Mouse (Mus musculus) spleen, adult 2 months (tissue): Measurements from ENCODE around the gene Lmtk3. TPM values are rescaled to one million over a fixed set of nuclear protein-coding genes. Genes with fewer than 3 reads are reported as not detected.
A peak's percentile ranks its signal among the peaks of the same experiment; 100 is the strongest.

ENCODE experiments used
- DNase-seq, 2 experiments: peaks; one replicate each; pipeline versions ENCODE4 v3.0.0 to v3.0.0-alpha.2; 2012 to 2021; ENCODE audit warnings: low spot score in 2 of 2, low read depth in 1 of 2
- H3K27ac ChIP-seq: fragments of 200-500 bp; 2 replicates; pipeline ENCODE4 v1.5.1; 2012; ENCODE audit warnings: low read length, inconsistent platforms; ENCODE audit not compliant: insufficient read depth
- H3K27me3 ChIP-seq: fragments of 200-500 bp; 2 replicates; pipeline ENCODE4 v1.6.1; 2012; ENCODE audit warnings: mild to moderate bottlenecking, moderate library complexity, low read length, inconsistent platforms; ENCODE audit not compliant: control insufficient read depth, insufficient read depth
- H3K36me3 ChIP-seq: fragments of 200-500 bp; 2 replicates; pipeline ENCODE4 v1.6.1; 2012; ENCODE audit warnings: mild to moderate bottlenecking, low read length, inconsistent platforms; ENCODE audit not compliant: control insufficient read depth, insufficient read depth
- H3K4me1 ChIP-seq: fragments of 200-500 bp; 2 replicates; pipeline ENCODE4 v1.6.1; 2011; ENCODE audit warnings: inconsistent platforms; ENCODE audit not compliant: control insufficient read depth, insufficient read depth, insufficient read length
- H3K4me3 ChIP-seq: fragments of 200-500 bp; 2 replicates; pipeline ENCODE4 v1.5.1; 2011; ENCODE audit warnings: mild to moderate bottlenecking, inconsistent platforms; ENCODE audit not compliant: insufficient read depth, insufficient read length; ENCODE audit errors: extremely low read depth
- CTCF ChIP-seq: fragments of 200-500 bp; IDR thresholded peaks from 2 replicates; pipeline ENCODE4 v1.5.1; 2011; ENCODE audit warnings: mild to moderate bottlenecking, inconsistent platforms; ENCODE audit not compliant: insufficient read depth, insufficient read length, insufficient replicate concordance; ENCODE audit errors: extremely low read depth
- POLR2A ChIP-seq: fragments of 200-500 bp; IDR thresholded peaks from 2 replicates; pipeline ENCODE4 v1.6.1; 2011; ENCODE audit warnings: low read depth, low read length, inconsistent platforms
- WGBS: fragments of 180-500 bp; shearing (Covaris S2); methylation state at CpG from one replicate; pipeline ENCODE4 v1.1.7; 2018; 5-methylcytosine and 5-hydroxymethylcytosine counted together
- polyA plus RNA-seq: library from polyadenylated mRNA; depleted of rRNA; stranded (reverse); fragments of >200 nt; gene quantifications from 2 replicates; pipeline ENCODE4 v1.2.3, GENCODE M21; 2012

Gene Lmtk3
- polyA plus RNA-seq, 1 experiment = 3.7 TPM

DNA sequence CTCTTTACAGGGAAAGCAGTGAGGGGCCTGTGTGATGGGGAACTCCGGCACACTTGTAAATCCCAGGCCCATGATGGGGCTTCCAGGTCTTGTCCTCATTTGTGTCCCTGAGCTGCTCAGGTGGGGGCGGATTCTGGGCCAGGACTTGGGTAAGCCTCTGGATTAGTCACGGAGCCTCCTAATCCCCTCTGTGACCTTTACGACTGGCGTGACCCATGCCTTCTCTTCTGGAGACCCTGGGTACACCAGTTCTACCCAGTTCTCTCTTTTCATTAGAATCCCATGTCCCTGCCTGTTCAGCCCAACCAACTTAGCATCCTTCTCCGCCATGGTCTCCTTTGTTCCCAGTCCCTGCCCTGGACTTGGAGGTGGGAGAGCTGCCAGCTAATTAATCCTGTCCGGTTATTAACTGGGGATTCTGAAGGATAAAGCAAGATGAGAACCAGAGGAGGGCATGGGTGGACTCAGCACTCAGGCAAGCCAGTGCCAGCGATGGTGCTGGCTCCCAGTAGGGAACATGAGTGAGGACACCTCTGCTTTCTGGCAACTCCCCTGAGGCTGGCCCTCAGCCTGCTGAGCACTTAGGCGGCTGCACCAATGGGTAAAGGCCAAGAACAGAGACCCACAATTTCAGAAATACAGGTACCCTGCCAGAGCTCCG is 31.9 kb downstream of the Lmtk3 start:
- DNase-seq = no peak
- 89% methylated on average over 10 of the region's 10 CpGs for WGBS
- TF ChIP-seq CTCF (no peak), POLR2A (no peak)
- H3K27me3 ChIP-seq = no peaks in the 10 kb centered on the region
- peaks cover 18% of the 10 kb centered on the region for H3K36me3 ChIP-seq
- no peak overlapping the region for H3K4me3 ChIP-seq
- peaks cover 4% of the 10 kb centered on the region; the same call in 1 of the 2 replicates for H3K4me1 ChIP-seq
- H3K27ac ChIP-seq = no peak overlapping the region

DNA sequence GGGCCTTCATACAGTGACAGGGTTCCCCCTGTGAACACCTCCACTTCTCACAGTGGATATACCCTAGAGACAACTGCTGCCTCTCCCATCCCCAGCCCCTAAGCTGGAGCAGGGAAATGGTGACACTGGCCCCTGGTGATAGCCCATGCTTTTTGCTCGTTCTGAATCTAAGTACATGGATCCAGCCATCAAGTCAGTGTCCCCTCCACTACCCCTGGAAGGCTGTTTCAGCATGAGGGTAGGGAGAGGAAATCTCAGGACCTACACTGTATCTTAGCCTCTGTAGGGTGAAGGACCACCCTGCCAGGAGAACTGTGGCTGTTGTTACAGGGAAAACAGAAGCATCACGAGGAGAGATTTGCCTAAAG is 32.4 kb downstream of the Lmtk3 start:
- no peak for DNase-seq
- Histone ChIP-seq H3K27ac (no peak overlapping the region), H3K36me3 (peaks cover 13% of the 10 kb centered on the region), H3K4me3 (no peak overlapping the region), H3K27me3 (no peaks in the 10 kb centered on the region), H3K4me1 (peaks cover 4% of the 10 kb centered on the region; the same call in 1 of the 2 replicates)
- WGBS = 68% methylated on average over 2 of the region's 2 CpGs
- no peak for TF ChIP-seq POLR2A
- TF ChIP-seq CTCF = no peak

DNA sequence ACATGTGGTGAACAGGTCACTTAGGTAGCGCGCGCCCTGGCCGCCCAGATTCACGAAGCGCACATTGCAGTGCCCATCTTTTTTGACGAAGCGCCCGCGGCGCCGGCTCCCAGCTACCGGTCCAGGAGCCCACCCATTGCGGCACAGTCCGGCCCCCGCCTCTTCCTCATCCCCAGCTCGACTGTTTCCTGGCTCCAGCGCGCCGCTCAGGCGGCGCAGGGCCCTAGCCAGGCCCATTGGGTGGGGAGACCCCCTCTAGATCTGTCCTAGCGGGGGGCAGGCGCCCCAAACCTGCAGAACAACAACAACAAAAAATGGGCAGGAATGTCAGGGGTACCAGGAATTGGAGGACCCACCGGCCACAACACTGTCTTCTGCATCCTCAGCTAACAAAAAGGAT is 36.3 kb downstream of the Lmtk3 start:
- Histone ChIP-seq H3K27me3 (no peaks in the 10 kb centered on the region), H3K27ac (no peak overlapping the region), H3K4me3 (no peak overlapping the region), H3K36me3 (peaks cover 3% of the 10 kb centered on the region; the same call in 1 of the 2 replicates), H3K4me1 (peaks cover under 1% of the 10 kb centered on the region; the same call in 1 of the 2 replicates)
- 23% methylated on average over 25 of the region's 25 CpGs for WGBS
- DNase-seq = no peak
- no peak for TF ChIP-seq POLR2A
- TF ChIP-seq CTCF = no peak

DNA sequence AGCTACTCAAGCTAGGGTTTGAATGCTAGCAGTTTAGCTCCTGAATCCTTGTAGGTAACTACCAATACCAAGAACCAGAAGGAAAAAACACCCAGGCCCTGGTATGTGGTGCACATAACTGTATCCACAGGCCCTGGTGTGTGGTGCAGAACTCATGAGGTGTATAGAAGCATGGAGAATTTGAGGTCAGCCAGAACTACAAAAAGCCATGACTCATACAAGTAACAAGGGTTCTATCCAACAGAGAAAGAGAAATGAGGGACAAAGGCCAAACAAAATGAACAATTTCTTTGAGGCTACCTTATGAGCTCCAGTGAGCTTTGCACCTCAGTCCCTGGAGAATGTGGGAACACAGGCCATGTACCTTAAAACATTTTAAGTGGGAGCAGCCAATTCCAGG is 37.4 kb downstream of the Lmtk3 start:
- H3K4me1 ChIP-seq = no peaks in the 10 kb centered on the region
- no peak for DNase-seq
- H3K36me3 ChIP-seq = peaks cover 11% of the 10 kb centered on the region
- no peak overlapping the region for H3K4me3 ChIP-seq
- H3K27me3 ChIP-seq = no peaks in the 10 kb centered on the region
- H3K27ac ChIP-seq = no peak overlapping the region
- TF ChIP-seq POLR2A (no peak), CTCF (no peak)

DNA sequence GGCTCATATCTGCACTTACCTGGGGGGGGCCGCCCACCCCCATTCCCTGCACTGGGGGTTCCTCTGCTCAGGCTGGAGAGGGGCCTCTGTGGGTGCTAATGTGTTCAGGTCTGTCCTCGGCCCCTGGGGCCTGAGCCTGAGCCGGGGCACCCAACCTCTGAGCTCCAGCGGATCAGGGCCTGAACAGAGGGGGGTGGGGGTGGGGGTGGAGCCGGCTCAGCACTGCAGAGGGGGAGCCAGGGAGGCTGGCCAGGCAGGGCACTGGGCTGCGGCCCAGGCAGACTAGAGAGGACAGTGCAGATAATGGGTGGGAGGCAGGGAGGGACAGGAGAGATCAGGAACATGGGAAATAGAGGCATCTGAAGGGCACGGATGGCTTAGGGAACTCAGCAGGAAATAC is 41.1 kb downstream of the Lmtk3 start, which contains the start of gene Kcnj14:
Gene Kcnj14, minus strand, starts transcription at position 185 of the 400 bp plus-strand sequence.
- TF ChIP-seq POLR2A = no peak
- TF ChIP-seq CTCF = no peak
- Histone ChIP-seq H3K27me3 (no peaks in the 10 kb centered on the region), H3K36me3 (peaks cover 24% of the 10 kb centered on the region), H3K27ac (no peak within 1 kb of the TSS), H3K4me1 (no peaks in the 10 kb centered on the region), H3K4me3 (no peak within 1 kb of the TSS)
- DNase-seq = no peak
- WGBS = 90% methylated on average over 7 of the region's 7 CpGs

DNA sequence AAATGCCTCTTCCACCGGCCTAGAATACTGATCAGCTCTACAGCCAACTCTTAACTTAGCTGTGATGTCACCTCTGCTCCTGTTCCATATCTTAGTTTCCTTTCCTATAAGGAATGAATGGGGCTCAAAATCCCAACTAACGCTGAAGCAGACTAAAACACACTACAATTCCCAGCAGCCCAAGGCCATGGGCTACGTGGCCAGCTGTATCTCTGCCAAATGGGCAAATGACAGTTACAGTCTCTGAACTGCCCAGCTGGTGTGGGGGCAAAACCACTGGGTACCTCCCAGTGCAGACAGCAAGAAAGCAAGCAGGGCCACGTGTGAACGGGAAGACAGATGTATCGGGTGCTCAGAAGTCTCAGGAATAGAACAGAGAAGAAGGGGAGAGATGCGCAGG is 43.1 kb downstream of the Lmtk3 start:
- H3K4me3 ChIP-seq = no peak overlapping the region
- TF ChIP-seq POLR2A (no peak), CTCF (no peak)
- H3K27me3 ChIP-seq = no peaks in the 10 kb centered on the region
- WGBS = 88% methylated on average over 7 of the region's 7 CpGs
- no peak for DNase-seq
- H3K36me3 ChIP-seq = peaks cover 24% of the 10 kb centered on the region
- no peak overlapping the region for H3K27ac ChIP-seq
- peaks cover 7% of the 10 kb centered on the region; the same call in 1 of the 2 replicates for H3K4me1 ChIP-seq

DNA sequence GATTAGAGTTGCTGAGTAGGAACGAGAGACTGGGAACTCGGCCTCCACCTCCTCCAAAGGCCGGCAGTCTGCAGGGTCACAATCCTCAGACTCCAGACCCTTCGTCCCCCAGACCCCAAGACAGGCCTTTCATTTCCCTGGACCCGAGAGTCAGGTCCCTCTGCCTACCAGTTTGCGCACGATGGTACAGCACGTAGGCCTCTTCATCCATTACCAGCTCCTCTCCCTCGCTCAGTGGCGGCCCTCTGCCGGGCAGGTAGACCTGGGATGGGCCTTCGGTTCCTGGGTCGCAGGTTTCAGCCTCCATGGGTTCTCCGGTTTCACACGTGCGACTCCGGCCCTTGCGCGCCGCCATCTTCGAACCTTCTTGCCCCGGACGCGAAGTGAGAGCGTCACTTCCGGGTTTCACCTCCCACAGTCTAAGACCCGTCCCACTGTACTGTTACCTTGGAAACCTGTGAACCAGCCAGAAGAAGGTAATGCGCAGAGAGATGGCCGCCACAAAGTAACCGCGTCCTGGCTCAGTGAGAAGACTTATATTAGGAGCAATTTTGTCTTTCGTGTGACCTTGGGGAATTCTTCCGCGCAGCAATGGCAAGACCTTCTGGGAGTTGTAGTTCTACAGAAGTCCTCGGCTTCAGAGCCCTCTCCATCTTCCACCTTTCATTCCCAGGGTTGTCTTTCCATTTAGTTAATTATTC is 47.0 kb downstream of the Lmtk3 start, which contains the start of gene Grwd1:
Gene Grwd1, minus strand, starts transcription at position 518 of the 701 bp plus-strand sequence.
- H3K4me1 ChIP-seq = peaks cover 11% of the 10 kb centered on the region
- H3K36me3 ChIP-seq = peaks cover 16% of the 10 kb centered on the region
- DNase-seq = peak; percentile 78 to 89
- WGBS = 0% methylated on average over 35 of the region's 35 CpGs
- H3K4me3 ChIP-seq = peak within 1 kb of the TSS; percentile 93
- peak; percentile 17; the same call in 1 of the 2 replicates for TF ChIP-seq POLR2A
- TF ChIP-seq CTCF = no peak
- 0 out of 2 replicates have a peak within 1 kb of the TSS, but pooled peaks have one; percentile 15 for H3K27ac ChIP-seq
- peaks cover 21% of the 10 kb centered on the region for H3K27me3 ChIP-seq
